Mouse (Mus musculus): Measurements from ENCODE around the gene Psen2. TPM values are rescaled to one million over a fixed set of nuclear protein-coding genes. Genes with fewer than 3 reads are reported as not detected.

Psen2 gene
- polyA plus RNA-seq, 1 experiment from 2014 or later = 8.6 TPM

GRCm38 (mm10) chr1:180194781-180195471 is 68.3 kb downstream of the Psen2 start:
- peak overlapping the region; percentile 92 for H3K4me2 ChIP-seq (ENCODE audit: low read length)
- ATAC-seq = peak; percentile 5; the same call in 1 of the 2 replicates
- no peaks in the 10 kb centered on the region for H3K36me3 ChIP-seq (ENCODE audit: control insufficient read depth, insufficient read depth, low read length)
- H3K9me3 ChIP-seq (replicated peaks; ENCODE audit: control insufficient read depth, low read length) = no peaks in the 10 kb centered on the region
- 0 out of 2 replicates have a peak, but pooled peaks cover 6% of the 10 kb centered on the region for H3K27me3 ChIP-seq (replicated peaks; ENCODE audit: control insufficient read depth, insufficient read depth, low read length)
- peak overlapping the region; percentile 59 for H3K9ac ChIP-seq (ENCODE audit: low read length)
- peaks cover 6% of the 10 kb centered on the region; the same call in 1 of the 2 replicates for H3K4me1 ChIP-seq (ENCODE audit: control insufficient read depth, insufficient read depth, low read length)
- DNase-seq (ENCODE audit: low spot score) = no peak
- WGBS = 34% methylated on average over 9 of the region's 9 CpGs
- H3K4me3 ChIP-seq (ENCODE audit: low read depth, low read length) = peak overlapping the region; percentile 56
- H3K27ac ChIP-seq (ENCODE audit: low read depth, low read length) = no peak overlapping the region

GRCm38 (mm10) chr1:180194048-180194447 is 69.2 kb downstream of the Psen2 start:
- H3K27me3 ChIP-seq (replicated peaks; ENCODE audit: control insufficient read depth, insufficient read depth, low read length) = 0 out of 2 replicates have a peak, but pooled peaks cover 6% of the 10 kb centered on the region

GRCm38 (mm10) chr1:180193391-180193935 is 69.8 kb downstream of the Psen2 start:
- Histone ChIP-seq H3K4me1 (ENCODE audit: control insufficient read depth, insufficient read depth, low read length) (peaks cover 6% of the 10 kb centered on the region; the same call in 1 of the 2 replicates), H3K4me3 (ENCODE audit: low read depth, low read length) (no peak overlapping the region), H3K27ac (ENCODE audit: low read depth, low read length) (no peak overlapping the region), H3K9me3 (replicated peaks; ENCODE audit: control insufficient read depth, low read length) (no peaks in the 10 kb centered on the region), H3K4me2 (ENCODE audit: low read length) (no peak overlapping the region), H3K27me3 (replicated peaks; ENCODE audit: control insufficient read depth, insufficient read depth, low read length) (0 out of 2 replicates have a peak, but pooled peaks cover 6% of the 10 kb centered on the region), H3K9ac (ENCODE audit: low read length) (no peak overlapping the region), H3K36me3 (ENCODE audit: control insufficient read depth, insufficient read depth, low read length) (no peaks in the 10 kb centered on the region)
- 77% methylated on average over 8 of the region's 8 CpGs for WGBS
- no peak for ATAC-seq
- no peak for DNase-seq (ENCODE audit: low spot score)

More at GRCm38 (mm10) chr1:180194048-180194447, 69.2 kb downstream of the Psen2 start:
- H3K4me3 ChIP-seq (ENCODE audit: low read depth, low read length) = no peak overlapping the region
- WGBS = 86% methylated on average over 9 of the region's 9 CpGs
- no peak overlapping the region for H3K4me2 ChIP-seq (ENCODE audit: low read length)
- no peak overlapping the region for H3K27ac ChIP-seq (ENCODE audit: low read depth, low read length)
- H3K9me3 ChIP-seq (replicated peaks; ENCODE audit: control insufficient read depth, low read length) = no peaks in the 10 kb centered on the region
- DNase-seq (ENCODE audit: low spot score) (no peak), ATAC-seq (no peak)
- no peak overlapping the region for H3K9ac ChIP-seq (ENCODE audit: low read length)
- peaks cover 6% of the 10 kb centered on the region; the same call in 1 of the 2 replicates for H3K4me1 ChIP-seq (ENCODE audit: control insufficient read depth, insufficient read depth, low read length)
- no peaks in the 10 kb centered on the region for H3K36me3 ChIP-seq (ENCODE audit: control insufficient read depth, insufficient read depth, low read length)

- no peak overlapping the region for H3K9ac ChIP-seq (ENCODE audit: low read length)
- no peak overlapping the region for H3K27ac ChIP-seq (ENCODE audit: low read depth, low read length)
- H3K4me1 ChIP-seq (ENCODE audit: control insufficient read depth, insufficient read depth, low read length) = peaks cover 6% of the 10 kb centered on the region; the same call in 1 of the 2 replicates
- WGBS = 61% methylated on average over 4 of the region's 4 CpGs
- H3K4me3 ChIP-seq (ENCODE audit: low read depth, low read length) = no peak overlapping the region
- 0 out of 2 replicates have a peak, but pooled peaks cover 6% of the 10 kb centered on the region for H3K27me3 ChIP-seq (replicated peaks; ENCODE audit: control insufficient read depth, insufficient read depth, low read length)
- H3K9me3 ChIP-seq (replicated peaks; ENCODE audit: control insufficient read depth, low read length) = no peaks in the 10 kb centered on the region
- ATAC-seq (no peak), DNase-seq (ENCODE audit: low spot score) (no peak)
- no peaks in the 10 kb centered on the region for H3K36me3 ChIP-seq (ENCODE audit: control insufficient read depth, insufficient read depth, low read length)
- H3K4me2 ChIP-seq (ENCODE audit: low read length) = no peak overlapping the region
Observed at GRCm38 (mm10) chr1:180192866-180193265, 70.4 kb downstream of the Psen2 start.

GRCm38 (mm10) chr1:180191651-180192220 is 71.5 kb downstream of the Psen2 start:
- DNase-seq (ENCODE audit: low spot score) = no peak
- Histone ChIP-seq H3K9me3 (replicated peaks; ENCODE audit: control insufficient read depth, low read length) (no peaks in the 10 kb centered on the region), H3K27ac (ENCODE audit: low read depth, low read length) (no peak overlapping the region), H3K4me3 (ENCODE audit: low read depth, low read length) (no peak overlapping the region), H3K4me1 (ENCODE audit: control insufficient read depth, insufficient read depth, low read length) (peaks cover 6% of the 10 kb centered on the region; the same call in 1 of the 2 replicates), H3K36me3 (ENCODE audit: control insufficient read depth, insufficient read depth, low read length) (no peaks in the 10 kb centered on the region), H3K9ac (ENCODE audit: low read length) (no peak overlapping the region), H3K4me2 (ENCODE audit: low read length) (no peak overlapping the region), H3K27me3 (replicated peaks; ENCODE audit: control insufficient read depth, insufficient read depth, low read length) (0 out of 2 replicates have a peak, but pooled peaks cover 6% of the 10 kb centered on the region)
- WGBS = 74% methylated on average over 7 of the region's 7 CpGs
- no peak for ATAC-seq

GRCm38 (mm10) chr1:180191112-180191511 is 72.1 kb downstream of the Psen2 start:
- Histone ChIP-seq H3K4me1 (ENCODE audit: control insufficient read depth, insufficient read depth, low read length) (peaks cover 4% of the 10 kb centered on the region; the same call in 1 of the 2 replicates), H3K9me3 (replicated peaks; ENCODE audit: control insufficient read depth, low read length) (no peaks in the 10 kb centered on the region), H3K27me3 (replicated peaks; ENCODE audit: control insufficient read depth, insufficient read depth, low read length) (0 out of 2 replicates have a peak, but pooled peaks cover 6% of the 10 kb centered on the region), H3K36me3 (ENCODE audit: control insufficient read depth, insufficient read depth, low read length) (no peaks in the 10 kb centered on the region), H3K4me3 (ENCODE audit: low read depth, low read length) (no peak overlapping the region), H3K4me2 (ENCODE audit: low read length) (no peak overlapping the region), H3K27ac (ENCODE audit: low read depth, low read length) (no peak overlapping the region), H3K9ac (ENCODE audit: low read length) (no peak overlapping the region)
- WGBS = 85% methylated on average over 8 of the region's 8 CpGs
- no peak for DNase-seq (ENCODE audit: low spot score)
- ATAC-seq = no peak

GRCm38 (mm10) chr1:180188951-180189350 is 74.3 kb downstream of the Psen2 start:
- Histone ChIP-seq H3K9ac (ENCODE audit: low read length) (no peak overlapping the region), H3K4me1 (ENCODE audit: control insufficient read depth, insufficient read depth, low read length) (no peaks in the 10 kb centered on the region), H3K4me3 (ENCODE audit: low read depth, low read length) (no peak overlapping the region), H3K27ac (ENCODE audit: low read depth, low read length) (no peak overlapping the region), H3K27me3 (replicated peaks; ENCODE audit: control insufficient read depth, insufficient read depth, low read length) (0 out of 2 replicates have a peak, but pooled peaks cover 3% of the 10 kb centered on the region), H3K4me2 (ENCODE audit: low read length) (no peak overlapping the region), H3K9me3 (replicated peaks; ENCODE audit: control insufficient read depth, low read length) (no peaks in the 10 kb centered on the region), H3K36me3 (ENCODE audit: control insufficient read depth, insufficient read depth, low read length) (no peaks in the 10 kb centered on the region)
- DNase-seq (ENCODE audit: low spot score) (no peak), ATAC-seq (no peak)
- 95% methylated on average over 4 of the region's 4 CpGs for WGBS

GRCm38 (mm10) chr1:180186371-180186770 is 76.9 kb downstream of the Psen2 start:
- Histone ChIP-seq H3K4me3 (ENCODE audit: low read depth, low read length) (no peak overlapping the region), H3K4me2 (ENCODE audit: low read length) (no peak overlapping the region), H3K4me1 (ENCODE audit: control insufficient read depth, insufficient read depth, low read length) (no peaks in the 10 kb centered on the region), H3K27ac (ENCODE audit: low read depth, low read length) (no peak overlapping the region), H3K9me3 (replicated peaks; ENCODE audit: control insufficient read depth, low read length) (no peaks in the 10 kb centered on the region), H3K36me3 (ENCODE audit: control insufficient read depth, insufficient read depth, low read length) (no peaks in the 10 kb centered on the region), H3K27me3 (replicated peaks; ENCODE audit: control insufficient read depth, insufficient read depth, low read length) (no peaks in the 10 kb centered on the region), H3K9ac (ENCODE audit: low read length) (no peak overlapping the region)
- DNase-seq (ENCODE audit: low spot score) = no peak
- ATAC-seq = no peak
- 80% methylated on average over 3 of the region's 3 CpGs for WGBS
